Mouse (Mus musculus) R1 (cell line): Measurements from ENCODE around the gene Cphx3.
"Not testable (repeated sequence)": the region's sequence is repeated elsewhere in the genome, so short reads cannot be mapped to it uniquely, and the experiment has no call there.

ENCODE experiments used
- DNase-seq: peaks from one replicate; pipeline ENCODE4 v3.0.0-alpha.2; 2018; ENCODE audit warnings: low read depth, low spot score

Cphx3 gene

DNA sequence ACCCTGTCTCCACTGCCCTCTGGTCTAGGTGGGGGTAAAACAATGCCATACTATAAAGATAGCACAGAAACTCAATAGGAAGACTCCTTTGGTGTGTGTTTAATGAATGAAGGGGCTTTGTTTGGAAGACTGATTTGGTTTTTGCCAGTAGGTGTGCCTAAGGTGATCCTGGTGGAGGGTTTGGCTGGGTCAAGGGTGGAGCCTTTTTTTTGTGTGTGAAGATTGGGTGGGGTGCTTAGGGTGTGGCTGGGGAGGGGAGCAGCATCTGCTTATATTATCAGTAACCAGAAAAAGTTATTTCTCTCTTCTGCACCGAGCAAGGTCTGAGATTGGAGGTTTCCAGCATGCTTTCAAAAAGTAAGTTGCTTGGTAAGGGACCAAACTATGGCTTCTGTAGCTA, at the start of gene Cphx3:
Gene Cphx3 (plus strand): TSS at position 301 of the 400 bp plus-strand sequence.
- DNase-seq: not testable (repeated sequence)

DNA sequence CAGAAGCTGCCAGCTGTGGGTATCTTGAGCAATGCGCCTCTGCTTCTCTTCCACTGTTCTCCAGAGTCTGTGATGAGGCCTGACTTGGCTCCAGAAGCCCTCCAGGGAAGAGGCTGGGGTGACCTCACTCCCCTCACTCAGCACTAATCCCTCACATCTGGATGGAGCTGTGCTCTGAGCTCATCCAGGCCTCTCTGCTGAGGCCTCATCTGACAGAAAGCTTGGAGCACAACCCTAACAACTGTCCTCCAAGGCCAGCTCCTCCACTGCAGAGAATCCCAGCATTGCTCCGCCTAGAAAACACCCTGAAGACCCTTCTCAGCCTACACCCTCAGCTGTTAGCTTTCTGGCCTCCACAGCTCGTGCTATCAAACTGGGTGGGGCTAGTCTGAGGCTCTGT, 47.7 kb upstream of the Cphx3 start:
- DNase-seq: not testable (repeated sequence)

DNA sequence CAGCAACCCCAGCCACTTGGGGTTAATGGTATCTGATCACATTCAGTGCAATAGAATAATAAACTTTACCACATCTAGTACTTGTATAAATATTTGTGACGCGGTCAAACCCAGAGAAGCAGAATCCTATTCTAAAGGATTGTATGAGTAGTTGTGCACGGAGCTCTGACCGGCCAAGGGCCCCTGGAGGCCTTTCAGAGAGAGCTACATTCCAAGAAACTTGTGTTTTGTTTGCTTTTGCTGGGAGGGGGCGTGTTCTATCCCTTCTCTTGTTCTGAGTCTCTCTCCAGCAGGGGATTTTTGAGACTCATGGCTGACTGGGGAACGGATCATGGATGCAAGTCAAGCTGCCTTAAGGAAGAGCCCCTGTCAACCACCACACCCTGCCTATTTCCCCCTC, 46.7 kb upstream of the Cphx3 start:
- DNase-seq: not testable (repeated sequence)

DNA sequence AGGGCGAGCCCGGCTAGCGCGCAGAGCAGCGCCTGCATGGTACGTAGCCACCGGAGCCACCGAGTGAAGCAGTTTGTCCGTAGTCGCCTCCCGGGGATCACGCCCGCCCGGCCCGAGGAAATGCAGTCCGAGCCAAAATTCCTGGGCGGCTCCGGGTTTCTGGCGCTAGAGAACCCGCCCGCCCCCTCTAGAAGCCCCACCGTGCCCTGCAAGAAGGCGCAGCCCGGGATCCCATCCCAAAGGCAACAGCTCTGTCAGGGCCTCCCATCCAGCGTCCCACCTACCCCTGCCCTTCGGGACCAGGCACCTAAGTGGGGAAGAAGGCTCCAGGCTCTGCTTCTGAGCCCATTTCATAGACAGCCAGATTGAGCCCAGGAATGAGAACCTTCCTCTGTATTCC, 39.5 kb upstream of the Cphx3 start, which contains the start of gene Gm9780:
Gene Gm9780 (minus strand): TSS at position 101 of the 400 bp plus-strand sequence.
- not testable (repeated sequence) for DNase-seq

DNA sequence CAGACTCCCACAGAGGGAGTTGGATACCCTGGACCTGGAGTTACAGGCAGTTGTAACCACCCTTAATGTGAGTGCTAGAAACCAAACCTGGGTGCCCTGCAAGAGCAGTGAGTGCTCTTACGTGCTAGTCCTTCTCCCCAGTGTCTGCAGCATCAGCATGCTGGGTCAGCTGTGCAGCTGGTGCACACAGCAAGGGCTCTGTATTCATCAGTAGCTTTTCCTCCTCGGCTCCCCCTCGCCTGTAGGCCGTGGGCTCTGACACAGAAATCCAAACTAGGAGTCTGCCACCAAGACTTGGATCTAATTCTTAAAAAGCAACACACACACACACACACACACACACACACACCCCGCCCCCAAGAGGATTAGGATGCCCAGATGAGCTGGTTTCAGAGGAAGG, 37.1 kb upstream of the Cphx3 start:
- not testable (repeated sequence) for DNase-seq

DNA sequence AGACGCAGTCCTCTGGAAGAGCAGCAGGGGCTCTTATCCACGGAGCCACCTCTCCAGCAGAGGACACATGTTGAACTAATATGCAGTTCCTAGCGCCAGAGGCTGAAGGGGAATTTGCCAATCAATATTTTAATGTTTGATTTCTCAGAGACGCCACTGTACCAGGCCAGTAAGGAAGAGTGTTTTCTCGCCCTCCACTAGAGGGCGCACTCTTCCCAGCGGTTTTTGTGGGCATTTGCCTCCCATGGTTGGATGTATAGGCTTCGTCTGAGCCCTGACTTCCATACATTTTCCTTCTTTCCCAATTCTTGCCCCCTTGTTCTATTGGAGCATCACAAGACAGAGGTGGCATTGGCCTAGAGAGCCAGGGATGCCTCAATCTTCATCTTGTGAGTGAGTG, 35.1 kb upstream of the Cphx3 start:
- DNase-seq: not testable (repeated sequence)

DNA sequence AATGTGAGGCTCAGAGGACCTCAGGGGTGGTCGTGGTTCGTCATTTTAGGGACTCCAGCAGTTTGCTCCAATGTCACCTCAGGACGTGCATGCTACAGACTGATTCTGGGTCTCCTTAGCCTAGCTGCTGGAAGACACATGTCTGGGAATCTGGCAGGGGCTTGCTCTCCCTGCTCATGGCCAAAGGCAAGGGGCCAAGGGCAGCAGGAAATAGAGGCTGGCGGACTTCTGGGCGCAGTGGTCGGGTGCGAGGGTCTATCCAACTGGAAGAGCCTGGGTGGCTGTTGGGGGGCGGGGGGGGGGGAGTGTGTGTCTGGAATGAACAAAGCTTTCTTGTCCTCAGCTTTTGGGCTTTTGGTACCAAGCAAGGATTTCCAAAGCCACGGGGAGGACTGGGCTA, 33.3 kb upstream of the Cphx3 start:
- DNase-seq: not testable (repeated sequence)

DNA sequence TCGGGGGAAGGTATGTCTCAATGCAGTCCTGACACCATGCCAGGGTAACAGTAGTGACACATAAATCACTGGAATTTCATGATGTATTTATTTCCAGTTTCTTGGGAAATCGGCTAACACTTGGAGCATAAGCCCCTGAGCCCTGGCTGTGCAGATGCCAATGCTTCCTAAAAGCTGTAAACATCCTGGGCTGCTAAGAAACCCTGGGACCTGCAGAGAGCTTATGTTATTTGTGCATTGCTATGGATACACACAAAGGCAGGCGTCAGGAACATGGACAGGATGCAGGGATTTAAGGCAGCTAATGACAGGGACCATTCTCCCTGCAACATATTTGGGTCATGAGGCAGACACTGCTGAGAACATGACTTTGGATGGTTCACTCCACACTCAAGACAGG, 23.9 kb upstream of the Cphx3 start:
- DNase-seq: not testable (repeated sequence)

DNA sequence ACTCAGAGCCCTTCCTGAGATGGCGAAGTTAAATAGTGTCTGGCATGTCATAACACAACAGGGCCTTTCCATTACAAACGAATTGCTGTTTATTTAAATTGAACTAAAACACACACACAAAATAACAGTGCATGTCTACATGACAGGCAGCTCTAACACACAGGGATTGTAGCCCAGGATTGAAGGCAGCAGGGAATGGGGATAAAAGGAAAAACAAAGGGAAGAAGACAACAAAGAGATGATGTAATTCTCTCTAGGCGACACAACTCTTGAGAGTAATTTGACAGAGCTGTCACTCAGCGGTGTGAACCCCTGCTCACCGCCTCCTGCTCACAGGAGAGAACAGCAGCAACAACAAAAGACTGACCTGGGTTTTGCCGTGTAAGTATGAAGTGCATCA, 22.7 kb upstream of the Cphx3 start:
- not testable (repeated sequence) for DNase-seq

DNA sequence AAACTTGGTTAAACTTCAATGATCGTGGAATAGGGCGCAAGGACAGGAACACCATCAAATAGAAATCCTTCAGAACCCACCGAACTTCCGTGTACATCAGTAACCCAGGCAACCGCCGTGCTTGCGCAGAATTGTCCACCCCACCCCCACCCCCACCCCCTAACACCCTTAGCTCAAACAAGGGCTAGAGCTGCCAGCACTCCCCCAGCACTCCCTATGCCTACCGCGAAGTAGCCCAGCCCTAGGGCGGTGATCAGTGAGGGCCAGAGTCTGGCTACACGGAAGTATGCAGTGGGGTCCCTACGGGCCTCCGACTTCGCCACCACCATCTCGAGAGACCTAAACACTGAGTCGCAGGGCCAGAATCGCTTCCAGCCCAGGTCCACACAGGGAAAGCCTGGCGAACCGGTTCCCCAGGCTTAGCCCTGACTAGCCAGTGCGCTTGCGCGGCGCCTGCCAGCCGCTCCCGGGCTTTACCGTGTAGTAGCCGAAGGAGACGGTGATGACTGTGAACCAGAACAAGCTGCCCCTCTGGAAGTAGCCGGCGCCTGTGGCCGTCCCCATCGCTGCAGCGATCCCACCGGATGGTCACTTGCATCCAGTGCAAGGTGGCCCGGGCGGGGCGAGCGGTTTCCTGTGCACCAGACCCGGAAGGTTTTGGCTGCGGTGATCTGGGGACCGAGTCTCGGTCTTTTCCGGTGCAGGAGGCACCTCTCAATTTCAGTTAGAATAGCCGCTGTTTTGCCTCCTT, 15.3 kb upstream of the Cphx3 start:
- not testable (repeated sequence) for DNase-seq

DNA sequence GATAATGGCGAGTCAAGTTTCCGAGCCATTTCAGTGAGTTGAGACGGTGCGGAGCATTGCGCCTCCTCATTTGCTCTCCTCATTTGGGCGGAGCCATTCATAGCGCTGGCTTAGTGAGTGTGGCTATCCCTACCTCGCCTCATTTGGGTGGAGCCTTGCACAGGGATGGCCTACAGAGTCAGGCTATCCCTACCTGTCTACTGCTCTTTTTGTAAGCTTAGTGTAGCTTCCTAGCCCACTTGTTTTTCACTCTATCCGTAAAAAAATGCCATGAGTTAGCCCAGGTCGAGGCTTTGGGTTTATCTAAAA, 14.8 kb upstream of the Cphx3 start, which contains the start of gene Tmem254c:
Gene Tmem254c (minus strand): TSS at position 31 of the 309 bp plus-strand sequence.
- not testable (repeated sequence) for DNase-seq

DNA sequence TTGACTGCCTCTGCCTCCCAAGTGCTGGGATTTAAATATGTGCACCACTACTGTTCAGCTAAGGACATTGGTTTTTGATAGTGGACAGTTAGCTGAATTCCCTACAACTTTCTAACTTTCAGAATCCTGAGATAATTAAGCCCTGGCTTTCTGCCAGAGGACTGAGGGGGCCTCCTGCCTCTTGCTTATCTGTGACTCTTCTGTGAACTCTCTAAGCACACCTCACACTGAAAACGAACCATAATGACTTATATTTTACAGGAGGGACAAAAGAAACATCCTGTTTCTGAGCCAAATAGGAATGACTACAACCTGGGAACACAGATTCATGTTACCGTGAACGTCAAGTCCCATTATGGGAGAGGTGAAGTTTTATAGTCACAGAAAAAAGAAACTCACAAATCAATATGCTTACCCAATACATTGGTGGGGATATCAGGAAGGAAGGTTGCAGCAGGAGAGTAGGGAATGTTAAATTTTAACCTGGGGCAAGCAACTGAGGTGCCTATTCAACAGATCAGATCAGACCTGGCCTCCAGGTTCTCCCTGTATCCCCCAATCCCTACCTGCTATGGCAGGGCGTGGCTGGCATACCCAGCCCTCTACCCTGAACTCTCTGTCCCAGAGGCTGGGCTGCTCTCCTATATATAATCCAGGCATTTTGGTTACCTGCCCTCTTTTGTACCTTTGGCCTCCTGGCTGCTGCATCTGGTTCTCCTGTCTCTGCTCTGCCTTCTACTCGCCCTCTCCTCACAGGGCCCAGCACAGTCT, 5.3 kb upstream of the Cphx3 start:
- DNase-seq: not testable (repeated sequence)

DNA sequence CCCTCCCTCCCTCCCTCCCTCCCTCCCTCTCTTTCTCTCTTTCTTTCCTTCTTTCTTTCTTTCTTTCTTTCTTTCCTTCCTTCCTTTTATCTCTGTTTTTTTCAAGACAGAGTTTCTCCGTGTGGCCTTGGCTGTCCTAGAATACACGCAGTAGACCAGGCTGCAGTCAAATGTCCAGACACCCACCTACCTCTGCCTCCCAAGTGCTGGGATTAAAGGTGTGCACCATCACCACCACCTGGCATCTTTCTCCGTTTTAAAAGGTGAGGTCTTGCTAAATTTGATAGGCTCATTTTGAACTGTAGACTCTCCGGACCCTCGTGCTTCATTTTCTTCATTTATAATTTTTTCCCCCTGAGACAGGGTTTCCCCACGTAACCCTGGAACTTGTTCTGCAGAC, 881 bp upstream of the Cphx3 start, which contains the start of gene Cphx2:
Gene Cphx2 (plus strand): TSS at position 301 of the 400 bp plus-strand sequence.
- DNase-seq: not testable (repeated sequence)

DNA sequence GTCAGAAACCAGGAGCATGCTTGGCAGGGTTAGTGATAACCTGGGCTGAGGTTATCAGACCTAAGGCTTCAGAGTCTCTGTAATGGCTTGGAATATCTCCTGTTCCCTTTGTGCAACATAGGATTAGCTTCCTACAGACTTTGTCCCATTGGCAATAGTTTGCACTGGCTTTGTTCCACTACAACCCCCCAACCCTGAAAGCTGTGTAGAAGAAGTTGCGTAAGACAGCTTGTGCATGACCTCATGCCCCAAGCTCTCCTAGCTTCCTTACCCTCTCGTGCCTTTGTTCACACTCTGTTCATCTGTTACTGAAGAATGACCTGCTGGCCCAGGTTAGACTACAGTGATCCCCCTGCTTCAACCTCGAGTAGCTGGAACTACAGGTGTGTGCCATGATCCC, 15.5 kb downstream of the Cphx3 start:
- DNase-seq: not testable (repeated sequence)

DNA sequence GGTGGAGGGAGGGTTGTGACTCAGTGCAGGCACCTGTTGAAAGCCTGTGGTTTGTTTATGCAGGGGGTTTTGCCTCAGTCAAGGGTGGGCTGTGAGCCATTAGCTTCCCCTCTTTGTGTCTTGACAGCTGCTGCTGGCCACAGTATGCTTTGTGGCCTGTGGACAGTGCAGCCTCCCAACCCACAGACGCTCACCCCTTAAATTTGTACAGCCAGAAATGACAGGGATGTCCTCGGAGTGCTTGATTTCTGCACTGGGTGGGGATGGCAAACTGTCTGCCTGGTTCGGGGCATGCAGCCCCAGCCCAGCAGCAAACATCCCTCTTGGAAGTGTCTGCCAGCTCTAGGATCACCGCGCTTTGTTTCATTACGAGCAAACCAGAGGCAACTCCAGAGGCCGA, 36.1 kb downstream of the Cphx3 start, which contains the start of gene Duxbl2:
Gene Duxbl2 (plus strand): TSS at position 200 of the 400 bp plus-strand sequence.
- not testable (repeated sequence) for DNase-seq

DNA sequence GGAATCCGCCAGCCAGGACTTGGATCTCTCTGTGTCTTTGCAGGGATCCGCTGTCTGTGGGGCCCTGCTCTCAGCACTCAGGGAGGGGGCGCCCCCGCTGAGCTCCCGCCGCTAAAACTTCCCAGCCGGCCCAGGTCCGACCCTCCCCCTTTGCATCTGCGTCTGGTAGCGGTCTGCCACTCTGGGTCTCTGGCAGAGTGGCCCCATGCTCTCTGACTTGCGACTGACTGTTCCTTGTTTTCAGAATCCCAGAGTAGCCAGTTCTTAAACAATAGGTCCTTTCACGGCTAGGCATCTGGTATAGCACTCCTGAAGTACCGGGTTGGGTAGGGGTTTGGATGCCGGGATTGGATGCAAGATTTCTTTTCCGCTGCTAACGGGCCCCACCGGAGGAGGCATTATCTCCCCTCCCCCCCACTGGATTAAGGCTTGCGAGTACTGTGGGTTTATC, 36.5 kb downstream of the Cphx3 start:
- DNase-seq: not testable (repeated sequence)

DNA sequence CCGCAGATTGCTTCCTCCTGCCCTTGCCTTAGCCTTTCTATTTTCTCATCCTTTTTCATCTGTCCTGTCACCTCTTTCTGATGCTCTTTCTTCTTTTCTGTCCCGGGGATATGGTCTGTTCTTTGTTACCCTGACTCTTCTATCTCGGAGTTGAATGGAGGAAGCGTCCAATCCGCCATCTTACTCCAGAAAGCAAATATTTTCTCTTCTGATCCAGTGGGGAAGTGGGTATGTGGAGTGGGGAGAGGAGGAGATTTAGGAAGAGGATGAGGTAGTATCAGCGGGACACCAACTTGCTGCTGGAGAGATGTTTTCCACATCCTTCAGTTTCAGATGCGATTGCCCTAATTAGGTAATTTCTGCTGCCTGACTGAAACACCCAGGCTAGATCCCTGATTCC, 37.0 kb downstream of the Cphx3 start:
- not testable (repeated sequence) for DNase-seq

DNA sequence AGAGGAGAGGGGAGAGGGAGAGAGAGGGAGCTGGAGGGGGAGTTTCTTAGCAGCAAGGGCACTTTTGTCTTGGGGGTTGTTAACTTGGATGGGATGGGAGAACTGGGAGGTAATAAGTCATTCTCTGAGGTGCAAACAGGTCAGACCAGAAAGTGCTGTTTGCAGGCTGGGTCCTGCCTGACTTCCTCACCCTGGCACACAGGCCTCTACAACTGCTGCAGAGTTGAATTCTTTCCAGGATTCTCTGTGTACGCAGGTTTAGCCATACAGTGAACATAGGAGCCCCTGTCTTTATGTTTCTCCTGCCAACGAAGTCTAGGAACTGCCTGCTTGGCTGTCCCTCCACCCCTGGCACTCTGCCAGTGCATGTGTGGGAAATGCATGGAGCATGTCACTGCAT, 65.0 kb downstream of the Cphx3 start:
- not testable (repeated sequence) for DNase-seq

DNA sequence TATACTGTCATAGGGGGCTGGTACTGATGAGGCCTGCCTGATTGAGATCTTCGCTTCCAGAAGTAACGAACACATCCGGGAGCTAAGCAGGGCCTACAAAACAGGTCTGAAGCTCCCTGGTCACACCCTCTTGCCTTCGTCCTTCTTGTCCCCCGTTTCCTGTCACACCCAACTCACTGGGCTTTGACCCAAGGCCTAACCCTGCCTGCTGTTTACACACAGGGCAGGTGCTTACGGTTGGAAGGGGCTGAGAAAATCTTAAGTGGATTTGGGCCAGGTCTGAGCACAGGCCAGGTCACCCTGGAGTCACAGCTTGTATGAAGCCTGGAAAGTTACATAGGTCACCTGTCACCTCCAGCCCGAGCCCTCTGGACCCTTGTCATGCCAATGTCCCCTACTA, 73.9 kb downstream of the Cphx3 start:
- not testable (repeated sequence) for DNase-seq

DNA sequence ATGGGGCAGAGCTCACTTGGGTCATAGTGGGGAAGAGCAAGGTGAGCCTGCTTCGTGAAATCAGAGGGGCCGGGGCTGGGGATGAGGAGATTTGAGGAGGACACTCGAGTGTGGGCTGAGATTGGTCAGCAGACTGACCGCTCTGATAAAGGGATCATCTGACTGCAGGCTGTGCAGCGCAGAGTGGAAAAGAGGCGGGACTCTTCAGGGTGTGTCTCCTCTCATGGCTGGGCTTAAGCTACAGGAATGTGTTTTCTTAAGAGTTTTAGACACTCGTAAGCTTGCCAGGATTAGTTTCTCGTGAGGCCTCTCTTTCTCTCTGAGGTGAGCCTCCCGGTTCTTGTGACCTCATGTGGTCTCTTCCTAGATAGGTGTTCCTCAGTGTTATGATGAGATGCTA, 79.1 kb downstream of the Cphx3 start:
- DNase-seq: not testable (repeated sequence)

DNA sequence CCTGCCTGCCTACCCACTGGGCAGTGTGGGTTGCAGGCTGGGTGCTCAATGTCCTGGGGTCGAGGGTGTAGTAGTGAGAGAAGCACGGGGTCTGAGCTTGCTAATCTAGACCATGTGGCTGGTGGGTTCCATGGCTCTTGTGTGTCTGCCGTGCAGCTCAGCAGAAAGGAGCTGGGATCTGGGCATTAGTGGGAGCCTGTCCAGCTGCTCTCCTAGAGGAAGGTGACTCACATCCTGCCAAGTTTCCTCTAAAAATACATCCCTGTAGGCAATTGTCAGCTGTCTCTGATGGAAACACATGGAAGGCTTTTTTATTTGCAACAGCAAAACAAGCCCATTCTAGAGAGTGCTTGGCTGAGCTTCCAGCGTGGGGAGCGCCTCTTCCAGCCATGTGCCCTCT, 80.3 kb downstream of the Cphx3 start:
- DNase-seq: not testable (repeated sequence)

DNA sequence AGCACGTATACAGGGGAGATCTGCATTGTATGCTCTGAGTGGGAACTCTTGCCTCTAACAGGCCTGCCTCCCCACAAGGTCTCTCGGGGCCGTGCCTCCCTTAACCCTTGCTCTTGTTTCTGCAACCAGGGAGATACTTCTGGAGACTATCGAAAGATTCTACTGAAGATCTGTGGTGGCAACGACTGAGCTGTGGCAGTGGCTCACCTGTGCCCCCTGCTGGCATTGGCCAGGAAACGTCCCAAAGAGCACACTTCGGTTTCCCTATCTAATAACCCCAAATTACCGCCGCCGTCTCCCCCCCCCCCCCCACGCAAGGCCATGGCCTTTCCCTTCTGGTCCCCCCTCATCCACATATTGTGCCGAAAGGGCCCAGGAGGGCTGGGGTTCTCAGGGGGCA, 83.2 kb downstream of the Cphx3 start:
- not testable (repeated sequence) for DNase-seq
